Mouse (Mus musculus) forebrain, embryonic 11.5 days (tissue): ENCODE measurements around the gene Chtf18. TPM values are rescaled to one million over a fixed set of nuclear protein-coding genes. Genes with fewer than 3 reads are reported as not detected.

ENCODE experiments used
- ATAC-seq: fragments of 200-750 bp; cut with Nextera tagmentation; replicated peaks from 2 replicates; pipeline ENCODE4 v1.8.0; 2017; ENCODE audit warnings: moderate TSS enrichment; ENCODE audit not compliant: low FRiP score
- DNase-seq: peaks from one replicate; pipeline ENCODE4 v3.0.0-alpha.2; 2017; ENCODE audit warnings: low spot score
- H3K27ac ChIP-seq: fragments of 300-500 bp; sonication (generic); 2 replicates; pipeline ENCODE4 v1.5.1; 2014; ENCODE audit warnings: low read depth, low read length
- H3K27me3 ChIP-seq: fragments of 300-500 bp; sonication (generic); 2 replicates; pipeline ENCODE4 v1.6.1; 2014; ENCODE audit warnings: mild to moderate bottlenecking, low read length, mixed read lengths; ENCODE audit not compliant: control insufficient read depth, insufficient read depth
- H3K36me3 ChIP-seq: fragments of 300-500 bp; sonication (generic); 2 replicates; pipeline ENCODE4 v1.6.1; 2014; ENCODE audit warnings: mild to moderate bottlenecking, low read length, moderate library complexity, mixed read lengths; ENCODE audit not compliant: control insufficient read depth, insufficient read depth
- H3K4me1 ChIP-seq: fragments of 300-500 bp; sonication (generic); replicated peaks from 2 replicates; pipeline ENCODE4 v1.6.1; 2014; ENCODE audit warnings: low read length, mixed read lengths; ENCODE audit not compliant: control insufficient read depth, insufficient read depth
- H3K4me2 ChIP-seq: fragments of 300-500 bp; sonication (generic); 2 replicates; pipeline ENCODE4 v1.6.1; 2014; ENCODE audit warnings: low read depth, mild to moderate bottlenecking, low read length, moderate library complexity, mixed read lengths; ENCODE audit not compliant: severe bottlenecking
- H3K4me3 ChIP-seq: fragments of 300-500 bp; sonication (generic); 2 replicates; pipeline ENCODE4 v1.5.1; 2014; ENCODE audit warnings: low read depth, low read length
- H3K9ac ChIP-seq: fragments of 300-500 bp; sonication (generic); 2 replicates; pipeline ENCODE4 v1.6.1; 2014; ENCODE audit warnings: low read length
- H3K9me3 ChIP-seq: fragments of 300-500 bp; sonication (generic); 2 replicates; pipeline ENCODE4 v1.6.1; 2016; ENCODE audit warnings: low read length, mixed read lengths; ENCODE audit not compliant: control insufficient read depth
- WGBS: fragments of 180-500 bp; shearing (Covaris S2); extraction: QIAGEN DNeasy Blood & Tissue Kit; methylation state at CpG from one replicate; pipeline ENCODE4 v1.1.7; 2014; 5-methylcytosine and 5-hydroxymethylcytosine counted together
- polyA plus RNA-seq: library from polyadenylated mRNA; unstranded; fragments of >200 nt; fragmentation: Nextera tagmentation; extraction: Ambion mirVana; gene quantifications from 2 replicates; pipeline ENCODE4 v1.2.1, GENCODE M21; 2014

Gene Chtf18
- polyA plus RNA-seq, 1 experiment from 2014 or later, result 36.0 TPM

DNA sequence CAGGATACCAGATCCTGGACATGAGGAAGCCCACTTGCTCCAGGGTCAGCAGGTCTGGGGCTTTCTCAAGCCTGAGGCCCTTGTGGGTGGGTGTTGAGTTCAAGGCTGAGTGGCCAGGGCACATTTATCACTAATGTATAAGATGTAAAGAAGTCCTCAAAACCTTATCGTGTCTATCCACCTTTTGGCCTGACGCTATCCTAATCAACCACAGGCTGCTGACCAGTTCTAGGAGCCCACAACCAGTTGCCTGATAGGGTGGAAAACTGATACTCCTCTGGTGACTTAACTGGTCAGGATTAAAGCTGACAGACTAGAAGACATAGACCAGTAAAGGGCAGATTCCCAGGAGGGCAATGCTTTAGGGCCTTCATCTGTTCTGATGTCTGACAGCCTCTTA is 17.2 kb downstream of the Chtf18 start:
- Histone ChIP-seq H3K4me2 (no peak overlapping the region), H3K4me3 (no peak overlapping the region)
- 90% methylated on average over 2 of the region's 2 CpGs for WGBS

DNA sequence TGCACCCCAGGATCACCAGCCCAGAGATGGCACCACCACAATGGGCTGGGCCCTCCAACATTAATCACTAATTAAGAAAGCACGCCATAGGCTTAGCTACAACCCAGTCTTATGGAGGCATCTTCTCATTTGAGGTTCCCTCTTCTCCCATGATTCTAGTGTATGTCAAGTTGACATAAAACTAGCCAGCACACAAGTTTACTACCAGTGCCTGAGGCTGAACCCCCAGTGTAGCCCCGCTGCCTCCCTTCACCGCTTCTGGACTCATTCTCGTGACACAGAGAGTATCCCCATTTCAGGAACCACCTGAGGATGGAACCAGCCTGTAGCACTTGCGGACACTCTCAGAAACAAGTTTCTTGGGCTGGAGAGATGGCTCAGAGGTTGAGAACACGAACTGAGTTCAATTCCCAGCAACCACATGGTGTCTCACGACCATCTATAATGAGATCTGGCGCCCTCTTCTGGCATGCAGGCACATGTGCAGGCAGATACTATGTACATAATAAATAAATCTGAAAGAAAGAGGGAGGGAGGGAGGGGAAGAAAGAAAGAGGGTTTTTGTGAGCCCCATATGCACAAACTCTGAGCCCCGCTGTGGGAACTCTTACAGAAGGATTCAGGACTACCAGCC is 26.2 kb downstream of the Chtf18 start:
- Histone ChIP-seq H3K36me3 (no peaks in the 10 kb centered on the region), H3K9me3 (no peaks in the 10 kb centered on the region), H3K4me3 (no peak overlapping the region), H3K4me2 (no peak overlapping the region), H3K9ac (no peak overlapping the region), H3K4me1 (no peaks in the 10 kb centered on the region), H3K27me3 (no peaks in the 10 kb centered on the region), H3K27ac (no peak overlapping the region)
- no peak for DNase-seq
- ATAC-seq, result no peak
- 54% methylated on average over 9 of the region's 9 CpGs for WGBS

More for the DNA sequence above, 17.2 kb downstream of the Chtf18 start:
- no peak for ATAC-seq
- DNase-seq, result peak; percentile 36
- no peaks in the 10 kb centered on the region for H3K27me3 ChIP-seq
- no peak overlapping the region for H3K27ac ChIP-seq
- no peaks in the 10 kb centered on the region for H3K9me3 ChIP-seq
- H3K9ac ChIP-seq, result no peak overlapping the region
- no peaks in the 10 kb centered on the region for H3K36me3 ChIP-seq
- H3K4me1 ChIP-seq, result no peaks in the 10 kb centered on the region

GRCm38 (mm10) chr17:25698446-25698845 is 28.8 kb downstream of the Chtf18 start:
- Histone ChIP-seq H3K9me3 (no peaks in the 10 kb centered on the region), H3K9ac (no peak overlapping the region), H3K27me3 (no peaks in the 10 kb centered on the region), H3K36me3 (no peaks in the 10 kb centered on the region), H3K4me3 (no peak overlapping the region), H3K4me2 (no peak overlapping the region), H3K27ac (no peak overlapping the region), H3K4me1 (no peaks in the 10 kb centered on the region)
- 12% methylated on average over 7 of the region's 7 CpGs for WGBS
- ATAC-seq (0 out of 2 replicates have a peak, but pooled peaks have one; percentile 21), DNase-seq (peak; percentile 85)

GRCm38 (mm10) chr17:25696263-25696662 is 31.0 kb downstream of the Chtf18 start:
- no peaks in the 10 kb centered on the region for H3K36me3 ChIP-seq
- no peak overlapping the region for H3K27ac ChIP-seq
- H3K27me3 ChIP-seq, result no peaks in the 10 kb centered on the region
- no peaks in the 10 kb centered on the region for H3K9me3 ChIP-seq
- ATAC-seq, result no peak
- H3K9ac ChIP-seq, result no peak overlapping the region
- no peak overlapping the region for H3K4me3 ChIP-seq
- DNase-seq, result no peak
- no peak overlapping the region for H3K4me2 ChIP-seq
- H3K4me1 ChIP-seq, result no peaks in the 10 kb centered on the region
- 37% methylated on average over 1 of the region's 1 CpGs for WGBS

GRCm38 (mm10) chr17:25688922-25689321 is 38.3 kb downstream of the Chtf18 start:
- H3K9me3 ChIP-seq, result no peaks in the 10 kb centered on the region
- no peak for ATAC-seq
- H3K4me2 ChIP-seq, result no peak overlapping the region
- no peaks in the 10 kb centered on the region for H3K4me1 ChIP-seq
- WGBS, result 78% methylated on average over 4 of the region's 4 CpGs
- no peak overlapping the region for H3K4me3 ChIP-seq
- no peaks in the 10 kb centered on the region for H3K36me3 ChIP-seq
- H3K27ac ChIP-seq, result no peak overlapping the region
- H3K9ac ChIP-seq, result no peak overlapping the region
- no peaks in the 10 kb centered on the region for H3K27me3 ChIP-seq
- no peak for DNase-seq

GRCm38 (mm10) chr17:25686323-25686722 is 40.9 kb downstream of the Chtf18 start:
- H3K27ac ChIP-seq, result no peak overlapping the region
- WGBS, result 57% methylated on average over 7 of the region's 7 CpGs

GRCm38 (mm10) chr17:25681636-25682035 is 45.6 kb downstream of the Chtf18 start:
- Histone ChIP-seq H3K36me3 (no peaks in the 10 kb centered on the region), H3K4me2 (no peak overlapping the region), H3K9me3 (no peaks in the 10 kb centered on the region), H3K27ac (no peak overlapping the region), H3K9ac (no peak overlapping the region), H3K27me3 (no peaks in the 10 kb centered on the region), H3K4me3 (no peak overlapping the region), H3K4me1 (peaks cover 10% of the 10 kb centered on the region; the same call in 1 of the 2 replicates)
- WGBS, result 89% methylated on average over 4 of the region's 4 CpGs
- ATAC-seq, result no peak
- no peak for DNase-seq

More at GRCm38 (mm10) chr17:25686323-25686722, 40.9 kb downstream of the Chtf18 start:
- H3K27me3 ChIP-seq, result no peaks in the 10 kb centered on the region
- H3K4me3 ChIP-seq, result no peak overlapping the region
- H3K9ac ChIP-seq, result no peak overlapping the region
- no peak for ATAC-seq
- H3K36me3 ChIP-seq, result no peaks in the 10 kb centered on the region
- no peak overlapping the region for H3K4me2 ChIP-seq
- H3K9me3 ChIP-seq, result no peaks in the 10 kb centered on the region
- DNase-seq, result peak; percentile 70
- H3K4me1 ChIP-seq, result no peaks in the 10 kb centered on the region

GRCm38 (mm10) chr17:25679818-25680217 is 47.4 kb downstream of the Chtf18 start:
- DNase-seq, result peak; percentile 70
- Histone ChIP-seq H3K27ac (peak overlapping the region; percentile 65; the same call in 1 of the 2 replicates), H3K4me1 (peaks cover 10% of the 10 kb centered on the region; the same call in 1 of the 2 replicates), H3K27me3 (no peaks in the 10 kb centered on the region), H3K4me3 (no peak overlapping the region), H3K9ac (peak overlapping the region; percentile 33; the same call in 1 of the 2 replicates), H3K36me3 (no peaks in the 10 kb centered on the region), H3K4me2 (peak overlapping the region; percentile 30; the same call in 1 of the 2 replicates), H3K9me3 (peaks cover 2% of the 10 kb centered on the region; the same call in 1 of the 2 replicates)
- ATAC-seq, result peak; percentile 71; the same call in 1 of the 2 replicates
- 4% methylated on average over 5 of the region's 5 CpGs for WGBS

DNA sequence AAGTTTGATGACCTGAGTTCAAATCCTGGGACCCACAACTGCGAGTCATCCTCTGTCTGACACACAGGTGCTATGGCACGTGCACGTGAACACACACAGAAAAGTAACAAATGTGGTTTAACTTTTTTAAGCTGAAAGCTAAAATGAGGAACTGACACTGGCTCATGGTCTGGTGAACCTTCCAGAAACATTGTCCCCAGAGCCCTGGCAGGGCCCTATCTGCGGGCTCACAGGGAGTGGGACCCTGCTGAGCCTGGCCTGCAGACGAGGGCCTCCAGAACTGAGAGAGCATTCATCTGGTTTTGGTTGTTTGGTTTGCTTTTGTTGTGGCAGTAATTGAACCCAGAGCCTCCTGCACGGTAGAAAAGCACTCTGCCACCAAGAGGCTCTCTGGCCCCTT is 49.2 kb downstream of the Chtf18 start:
- peaks cover 10% of the 10 kb centered on the region; the same call in 1 of the 2 replicates for H3K4me1 ChIP-seq
- H3K36me3 ChIP-seq, result no peaks in the 10 kb centered on the region
- H3K27me3 ChIP-seq, result no peaks in the 10 kb centered on the region
- DNase-seq (no peak), ATAC-seq (no peak)
- H3K9ac ChIP-seq, result no peak overlapping the region
- no peak overlapping the region for H3K27ac ChIP-seq
- H3K4me3 ChIP-seq, result no peak overlapping the region
- H3K4me2 ChIP-seq, result no peak overlapping the region
- WGBS, result 50% methylated on average over 6 of the region's 6 CpGs
- peaks cover 2% of the 10 kb centered on the region; the same call in 1 of the 2 replicates for H3K9me3 ChIP-seq
